Mouse (Mus musculus): Measurements from ENCODE around the gene Cript. TPM values are rescaled to one million over a fixed set of nuclear protein-coding genes. Genes with fewer than 3 reads are reported as not detected.

Gene Cript
- polyA plus RNA-seq (2016; fragmentation: Nextera tagmentation; extraction: Ambion mirVana), result 135 and 136 TPM in 2 replicates

- DNase-seq (ENCODE audit: low spot score), result peak; percentile 96
- WGBS, result under 1% methylated on average over 43 of the region's 43 CpGs
- Histone ChIP-seq H3K4me3 (peak within 1 kb of the TSS; percentile 91), H3K36me3 (peaks cover 31% of the 10 kb centered on the region), H3K4me1 (peaks cover 14% of the 10 kb centered on the region), H3K27me3 (ENCODE audit: low read depth, poor library complexity, severe bottlenecking) (no peaks in the 10 kb centered on the region), H3K27ac (peak within 1 kb of the TSS; percentile 79), H3K9me3 (replicated peaks) (no peaks in the 10 kb centered on the region)
Measured at GRCm38 (mm10) chr17:87025269-87025949, at the start of gene Cript, which contains the start of gene Pigf. Gene Cript (plus strand): TSS chr17:87025550. Gene Pigf (minus strand): TSS chr17:87025406.

GRCm38 (mm10) chr17:86976387-86976786 is 49.0 kb upstream of the Cript start:
- Histone ChIP-seq H3K27ac (no peak overlapping the region; the same call in 1 of the 2 replicates), H3K27me3 (ENCODE audit: low read depth, poor library complexity, severe bottlenecking) (no peaks in the 10 kb centered on the region), H3K9me3 (replicated peaks) (no peaks in the 10 kb centered on the region), H3K4me1 (no peaks in the 10 kb centered on the region), H3K36me3 (peaks cover 64% of the 10 kb centered on the region), H3K4me3 (no peak overlapping the region)
- WGBS, result 82% methylated on average over 10 of the region's 10 CpGs
- DNase-seq (ENCODE audit: low spot score), result no peak

- no peak for DNase-seq (ENCODE audit: low spot score)
- Histone ChIP-seq H3K27ac (no peak overlapping the region), H3K4me3 (no peak overlapping the region), H3K9me3 (replicated peaks) (no peaks in the 10 kb centered on the region), H3K27me3 (ENCODE audit: low read depth, poor library complexity, severe bottlenecking) (no peaks in the 10 kb centered on the region), H3K4me1 (no peaks in the 10 kb centered on the region), H3K36me3 (peaks cover 61% of the 10 kb centered on the region)
- 91% methylated on average over 6 of the region's 6 CpGs for WGBS
Measured at GRCm38 (mm10) chr17:86978496-86978895, 46.9 kb upstream of the Cript start.

DNA sequence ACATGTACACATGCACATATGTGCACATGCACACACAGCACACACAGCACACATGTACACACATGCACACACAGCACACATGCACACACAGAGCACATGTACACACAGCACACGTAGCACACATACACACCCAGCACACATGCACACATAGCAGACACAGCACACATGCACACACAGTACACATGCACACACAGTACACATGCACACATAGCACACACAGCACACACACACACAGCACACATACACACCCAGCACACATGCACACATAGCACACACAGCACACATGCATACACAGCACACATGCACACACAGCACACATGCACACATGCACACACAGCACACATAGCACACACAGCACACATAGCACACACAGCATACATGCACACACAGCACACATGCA is 44.1 kb upstream of the Cript start:
- DNase-seq (ENCODE audit: low spot score), result no peak
- WGBS, result 91% methylated on average over 1 of the region's 1 CpGs
- no peak overlapping the region for H3K4me3 ChIP-seq
- no peaks in the 10 kb centered on the region for H3K27me3 ChIP-seq (ENCODE audit: low read depth, poor library complexity, severe bottlenecking)
- no peaks in the 10 kb centered on the region for H3K9me3 ChIP-seq (replicated peaks)
- peaks cover 6% of the 10 kb centered on the region; the same call in 1 of the 2 replicates for H3K4me1 ChIP-seq
- H3K27ac ChIP-seq, result no peak overlapping the region
- H3K36me3 ChIP-seq, result peaks cover 43% of the 10 kb centered on the region

DNA sequence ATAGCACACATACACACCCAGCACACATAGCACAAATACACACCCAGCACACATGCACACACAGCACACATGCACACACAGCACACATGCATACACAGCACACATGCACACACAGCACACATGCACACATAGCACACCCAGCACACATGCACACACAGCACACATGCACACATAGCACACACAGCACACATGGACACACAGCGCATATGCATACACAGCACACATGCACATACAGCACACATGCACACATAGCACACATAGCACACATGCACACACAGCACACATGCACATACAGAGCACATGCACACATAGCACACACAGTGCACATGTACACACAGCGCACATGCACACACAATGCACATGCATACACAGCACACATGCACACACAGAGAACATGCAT is 43.6 kb upstream of the Cript start:
- WGBS, result 97% methylated on average over 2 of the region's 2 CpGs
- Histone ChIP-seq H3K4me3 (no peak overlapping the region), H3K36me3 (peaks cover 40% of the 10 kb centered on the region), H3K9me3 (replicated peaks) (no peaks in the 10 kb centered on the region), H3K4me1 (peaks cover 10% of the 10 kb centered on the region), H3K27ac (no peak overlapping the region), H3K27me3 (ENCODE audit: low read depth, poor library complexity, severe bottlenecking) (no peaks in the 10 kb centered on the region)
- no peak for DNase-seq (ENCODE audit: low spot score)

DNA sequence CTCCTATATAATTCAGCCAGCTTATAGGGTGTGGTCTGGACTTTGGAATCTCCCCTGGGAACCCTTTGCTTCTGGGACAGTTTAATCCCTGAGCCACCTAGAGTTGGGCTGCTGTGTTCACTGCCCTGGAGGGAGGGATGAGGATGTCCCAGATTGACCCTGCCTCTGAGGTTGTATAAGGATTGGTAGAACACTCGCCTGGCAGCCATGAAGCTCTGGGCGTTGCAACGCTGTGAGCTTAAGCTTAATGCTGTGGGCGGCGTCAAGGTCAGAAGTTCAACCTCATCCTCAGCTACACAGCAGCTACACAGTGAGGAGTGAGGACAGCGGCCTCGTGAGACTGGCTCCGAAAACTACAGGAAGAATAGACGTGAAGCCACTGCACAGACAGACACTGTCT is 42.9 kb upstream of the Cript start:
- WGBS, result 78% methylated on average over 9 of the region's 9 CpGs

DNA sequence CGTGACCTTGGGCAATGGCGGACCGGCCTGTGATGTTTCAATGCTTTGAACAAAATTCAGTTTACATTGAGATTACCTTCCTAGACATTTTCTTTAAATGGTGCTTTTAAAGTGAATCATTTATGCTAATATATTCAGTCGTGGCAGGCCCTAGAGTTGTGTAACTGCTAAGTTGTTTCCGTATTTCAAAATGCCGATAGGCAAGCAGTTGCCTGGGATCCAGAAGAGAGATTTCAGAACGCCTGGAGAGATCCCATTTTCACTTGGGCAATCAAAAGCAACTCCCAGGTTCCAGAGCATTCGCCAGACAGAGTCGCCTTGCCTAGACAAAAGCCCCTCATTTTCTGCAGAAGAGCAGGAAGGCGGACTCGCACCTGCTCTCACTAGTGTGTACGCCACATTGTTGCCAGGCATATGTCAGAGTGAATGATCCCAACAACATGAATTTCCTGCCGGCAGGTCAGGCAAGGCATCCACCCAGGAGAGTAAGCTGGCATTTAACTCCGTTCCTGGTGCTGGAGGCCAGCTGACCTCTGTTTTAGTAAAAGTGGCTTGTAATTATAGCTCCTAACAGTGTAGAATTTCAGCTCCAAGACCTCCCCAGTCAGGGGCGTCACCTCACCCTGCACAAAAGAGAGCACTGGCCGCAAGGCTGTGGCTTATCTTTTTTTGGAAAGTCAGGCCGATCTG is 38.8 kb upstream of the Cript start:
- DNase-seq (ENCODE audit: low spot score), result no peak
- Histone ChIP-seq H3K36me3 (peaks cover 15% of the 10 kb centered on the region; the same call in 1 of the 2 replicates), H3K4me3 (no peak overlapping the region), H3K9me3 (replicated peaks) (no peaks in the 10 kb centered on the region), H3K27me3 (ENCODE audit: low read depth, poor library complexity, severe bottlenecking) (no peaks in the 10 kb centered on the region), H3K27ac (no peak overlapping the region), H3K4me1 (peaks cover 19% of the 10 kb centered on the region)
- WGBS, result 65% methylated on average over 17 of the region's 17 CpGs

More for the DNA sequence above, 42.9 kb upstream of the Cript start:
- Histone ChIP-seq H3K27me3 (ENCODE audit: low read depth, poor library complexity, severe bottlenecking) (no peaks in the 10 kb centered on the region), H3K4me1 (peaks cover 17% of the 10 kb centered on the region), H3K9me3 (replicated peaks) (no peaks in the 10 kb centered on the region), H3K4me3 (no peak overlapping the region), H3K27ac (no peak overlapping the region), H3K36me3 (peaks cover 40% of the 10 kb centered on the region)
- no peak for DNase-seq (ENCODE audit: low spot score)

- Histone ChIP-seq H3K4me3 (no peak overlapping the region), H3K27me3 (ENCODE audit: low read depth, poor library complexity, severe bottlenecking) (no peaks in the 10 kb centered on the region), H3K36me3 (peaks cover 9% of the 10 kb centered on the region; the same call in 1 of the 2 replicates), H3K9me3 (replicated peaks) (no peaks in the 10 kb centered on the region), H3K27ac (no peak overlapping the region), H3K4me1 (peaks cover 19% of the 10 kb centered on the region)
- no peak for DNase-seq (ENCODE audit: low spot score)
- 90% methylated on average over 5 of the region's 5 CpGs for WGBS
Measured at GRCm38 (mm10) chr17:86988161-86988560, 37.2 kb upstream of the Cript start.

DNA sequence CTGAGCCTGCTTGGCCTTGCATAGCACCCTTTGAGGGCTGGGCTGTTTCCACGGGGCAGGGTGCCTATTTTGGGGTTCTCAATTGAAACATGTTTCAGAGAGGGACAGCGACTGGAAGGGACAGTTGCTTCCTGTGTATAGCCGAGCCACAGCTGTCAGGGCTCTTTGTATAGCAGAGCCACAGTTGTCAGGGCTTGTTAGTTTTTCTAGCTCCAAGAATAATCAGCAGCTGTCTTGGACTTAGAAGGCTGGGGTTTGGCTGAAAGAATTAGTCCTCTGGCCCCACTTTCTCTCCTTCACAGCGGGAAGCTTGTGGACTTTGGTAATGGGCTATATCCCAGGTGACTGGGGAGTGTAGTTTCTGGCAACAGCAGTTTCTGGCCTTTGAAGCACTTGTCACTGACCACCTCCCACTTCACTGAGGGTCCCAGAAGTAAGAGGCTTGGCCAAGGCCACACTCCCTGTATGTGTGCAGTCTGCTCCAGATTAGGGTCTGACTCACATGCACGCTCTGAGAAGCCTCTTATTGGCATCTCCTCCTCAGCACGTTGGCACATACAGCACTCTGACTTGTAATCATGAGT is 36.7 kb upstream of the Cript start:
- peaks cover 19% of the 10 kb centered on the region for H3K4me1 ChIP-seq
- peaks cover 6% of the 10 kb centered on the region; the same call in 1 of the 2 replicates for H3K36me3 ChIP-seq
- H3K9me3 ChIP-seq (replicated peaks), result no peaks in the 10 kb centered on the region
- H3K27me3 ChIP-seq (ENCODE audit: low read depth, poor library complexity, severe bottlenecking), result no peaks in the 10 kb centered on the region
- no peak overlapping the region for H3K27ac ChIP-seq
- no peak for DNase-seq (ENCODE audit: low spot score)
- H3K4me3 ChIP-seq, result no peak overlapping the region
- 84% methylated on average over 6 of the region's 6 CpGs for WGBS

DNA sequence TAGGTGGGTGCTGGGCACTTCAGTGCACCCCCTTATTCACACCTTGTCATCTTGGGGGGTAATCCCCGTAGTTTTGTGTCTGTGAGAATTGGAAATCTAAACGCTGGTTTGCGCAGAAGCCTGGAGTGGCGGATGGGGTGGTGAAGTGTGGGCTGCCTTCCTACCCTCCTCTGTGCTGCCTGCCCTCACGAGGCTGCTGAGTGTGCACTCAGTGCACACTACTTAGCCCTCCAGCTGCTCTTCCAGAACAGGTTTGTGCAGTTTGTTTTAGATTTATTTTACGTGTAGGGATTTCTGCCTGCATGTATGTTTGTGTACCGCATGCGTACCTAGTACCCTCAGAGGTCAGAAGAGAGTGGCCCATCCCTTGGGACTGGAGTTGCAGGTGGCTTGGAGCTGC is 34.0 kb upstream of the Cript start:
- Histone ChIP-seq H3K36me3 (peaks cover 6% of the 10 kb centered on the region; the same call in 1 of the 2 replicates), H3K27ac (no peak overlapping the region), H3K4me1 (peaks cover 12% of the 10 kb centered on the region), H3K4me3 (no peak overlapping the region), H3K9me3 (replicated peaks) (no peaks in the 10 kb centered on the region), H3K27me3 (ENCODE audit: low read depth, poor library complexity, severe bottlenecking) (no peaks in the 10 kb centered on the region)
- 89% methylated on average over 8 of the region's 8 CpGs for WGBS
- no peak for DNase-seq (ENCODE audit: low spot score)

- Histone ChIP-seq H3K36me3 (peaks cover 40% of the 10 kb centered on the region), H3K9me3 (replicated peaks) (no peaks in the 10 kb centered on the region), H3K4me3 (no peak overlapping the region), H3K27ac (no peak overlapping the region), H3K4me1 (no peaks in the 10 kb centered on the region), H3K27me3 (ENCODE audit: low read depth, poor library complexity, severe bottlenecking) (no peaks in the 10 kb centered on the region)
- WGBS, result 90% methylated on average over 6 of the region's 6 CpGs
- DNase-seq (ENCODE audit: low spot score), result no peak
Measured at GRCm38 (mm10) chr17:86997323-86997722, 28.0 kb upstream of the Cript start.

DNA sequence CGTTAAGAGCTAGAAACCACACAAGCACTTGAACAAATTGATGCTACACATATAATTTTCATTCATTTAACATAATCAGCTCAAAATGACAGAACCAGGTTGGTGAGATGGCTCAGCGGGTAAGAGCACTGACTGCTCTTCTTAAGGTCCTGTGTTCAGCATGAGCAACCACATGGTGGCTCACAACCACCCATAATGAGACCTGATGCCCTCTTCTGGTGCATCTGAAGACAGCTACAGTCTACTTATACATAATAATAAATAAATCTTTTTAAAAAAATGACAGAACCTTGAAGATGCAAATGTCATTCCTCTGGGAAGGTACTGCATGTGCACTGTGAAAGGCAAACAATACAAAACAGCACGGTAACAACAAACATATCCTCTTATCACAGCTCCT is 16.4 kb upstream of the Cript start:
- no peaks in the 10 kb centered on the region for H3K9me3 ChIP-seq (replicated peaks)
- H3K4me1 ChIP-seq, result no peaks in the 10 kb centered on the region
- no peaks in the 10 kb centered on the region for H3K27me3 ChIP-seq (ENCODE audit: low read depth, poor library complexity, severe bottlenecking)
- no peak for DNase-seq (ENCODE audit: low spot score)
- H3K36me3 ChIP-seq, result peaks cover 25% of the 10 kb centered on the region
- WGBS, result 87% methylated on average over 3 of the region's 3 CpGs
- no peak overlapping the region for H3K27ac ChIP-seq
- H3K4me3 ChIP-seq, result no peak overlapping the region
